Mouse (Mus musculus) myocyte (in vitro differentiated cells): ENCODE results near the gene Fmr1. TPM values are rescaled to one million over a fixed set of nuclear protein-coding genes. Genes with fewer than 3 reads are reported as not detected.
A peak's percentile ranks its signal among the peaks of the same experiment; 100 is the strongest.

Experiments used
- H3K27me3 ChIP-seq: one replicate; pipeline ENCODE4 v1.6.1; 2011; ENCODE audit not compliant: control insufficient read depth, insufficient read depth, insufficient read length
- H3K36me3 ChIP-seq: one replicate; pipeline ENCODE4 v1.6.1; 2011; ENCODE audit not compliant: control insufficient read depth, insufficient read depth
- H3K4me2 ChIP-seq: one replicate; pipeline ENCODE4 v1.6.1; 2011; ENCODE audit warnings: low read depth, control low read depth
- H3K4me3 ChIP-seq: one replicate; pipeline ENCODE4 v1.5.1; 2011; ENCODE audit warnings: mild to moderate bottlenecking, control low read depth, moderate library complexity
- H3K79me2 ChIP-seq: one replicate; pipeline ENCODE4 v1.6.1; 2011; ENCODE audit not compliant: control insufficient read depth, insufficient read depth
- H3ac ChIP-seq: one replicate; pipeline ENCODE4 v1.6.1; 2011; ENCODE audit not compliant: control insufficient read depth, insufficient read length
- CEBPB ChIP-seq: IDR thresholded peaks from 2 replicates; pipeline ENCODE4 v1.6.1; 2011; ENCODE audit warnings: mild to moderate bottlenecking, moderate library complexity; ENCODE audit not compliant: poor library complexity, insufficient read depth, severe bottlenecking
- E2F4 ChIP-seq: IDR thresholded peaks from one replicate; pipeline ENCODE4 v1.6.1; 2011; ENCODE audit warnings: mild to moderate bottlenecking, control low read depth, moderate library complexity; ENCODE audit not compliant: insufficient read depth
- MAX ChIP-seq: IDR thresholded peaks from one replicate; pipeline ENCODE4 v1.6.1; 2011; ENCODE audit warnings: low read depth, mild to moderate bottlenecking, control low read depth
- MYOD1 ChIP-seq, 3 experiments: IDR thresholded peaks; one replicate each; pipeline ENCODE4 v1.6.1; 2011; ENCODE audit warnings: control low read depth in 2 of 3, low read depth in 2 of 3, mild to moderate bottlenecking in 2 of 3, moderate library complexity in 1 of 3; ENCODE audit not compliant: insufficient read length in 2 of 3, control insufficient read depth in 1 of 3
- MYOG ChIP-seq, 3 experiments: IDR thresholded peaks; one replicate each; pipeline ENCODE4 v1.6.1; 2011; ENCODE audit warnings: control low read depth in 2 of 3, low read depth in 2 of 3, mild to moderate bottlenecking in 2 of 3; ENCODE audit not compliant: insufficient read length in 2 of 3, control insufficient read depth in 1 of 3, insufficient read depth in 1 of 3
- POLR2A ChIP-seq: IDR thresholded peaks from one replicate; pipeline ENCODE4 v1.6.1; 2011; ENCODE audit warnings: low read depth, mild to moderate bottlenecking, control low read depth, moderate library complexity; ENCODE audit not compliant: insufficient read length
- POLR2AphosphoS2 ChIP-seq: IDR thresholded peaks from one replicate; pipeline ENCODE4 v1.6.1; 2011; ENCODE audit warnings: low read depth, control low read depth; ENCODE audit not compliant: insufficient read length
- REST ChIP-seq: IDR thresholded peaks from one replicate; pipeline ENCODE4 v1.6.1; 2011; ENCODE audit warnings: mild to moderate bottlenecking, control low read depth, moderate library complexity; ENCODE audit not compliant: insufficient read depth, insufficient read length
- SRF ChIP-seq: IDR thresholded peaks from one replicate; pipeline ENCODE4 v1.6.1; 2011; ENCODE audit warnings: low read depth; ENCODE audit not compliant: control insufficient read depth, insufficient read length
- TCF12 ChIP-seq: IDR thresholded peaks from one replicate; pipeline ENCODE4 v1.6.1; 2011; ENCODE audit warnings: mild to moderate bottlenecking, control low read depth; ENCODE audit not compliant: poor library complexity, insufficient read depth, severe bottlenecking
- USF1 ChIP-seq: IDR thresholded peaks from one replicate; pipeline ENCODE4 v1.6.1; 2011; ENCODE audit warnings: low read depth, mild to moderate bottlenecking, control low read depth, moderate library complexity
- polyA plus RNA-seq: library from polyadenylated mRNA; unstranded; fragments of >200 nt; fragmentation: generic; extraction: Trizol; gene quantifications from one replicate; pipeline ENCODE4 v1.2.1, GENCODE M21; 2012; ENCODE audit warnings: missing spikeins

The Fmr1 gene
- polyA plus RNA-seq: 7.9 TPM

GRCm38 (mm10) chrX:68678333-68678740, at the start of gene Fmr1:
TSS of gene Fmr1 (plus strand) at chrX:68678541.
- peak within 1 kb of the TSS; percentile 42 for H3K4me3 ChIP-seq
- H3K27me3 ChIP-seq: no peaks in the 10 kb centered on the region
- peak within 1 kb of the TSS; percentile 60 for H3K4me2 ChIP-seq
- no peaks in the 10 kb centered on the region for H3K36me3 ChIP-seq
- peak within 1 kb of the TSS; percentile 56 for H3ac ChIP-seq
- peaks cover 41% of the 10 kb centered on the region for H3K79me2 ChIP-seq
- TF ChIP-seq MAX (no peak), USF1 (peak; percentile 80), POLR2A (peak; percentile 87)

GRCm38 (mm10) chrX:68641603-68642002, 36.7 kb upstream of the Fmr1 start:
- Histone ChIP-seq H3K36me3 (no peaks in the 10 kb centered on the region), H3ac (no peak overlapping the region), H3K4me3 (no peak overlapping the region), H3K27me3 (no peaks in the 10 kb centered on the region), H3K4me2 (no peak overlapping the region), H3K79me2 (no peaks in the 10 kb centered on the region)
- TF ChIP-seq SRF: no peak
- no peak for TF ChIP-seq USF1
- no peak for TF ChIP-seq MYOD1 (IDR thresholded peaks at IDR 0.05; ENCODE audit: control insufficient read depth in 1 of 3, insufficient read length in 2 of 3, low read depth in 2 of 3)

GRCm38 (mm10) chrX:68645154-68645919, 33.0 kb upstream of the Fmr1 start:
- Histone ChIP-seq H3K27me3 (no peaks in the 10 kb centered on the region), H3ac (no peak overlapping the region), H3K4me2 (peak overlapping the region; percentile 34), H3K4me3 (no peak overlapping the region), H3K79me2 (no peaks in the 10 kb centered on the region), H3K36me3 (no peaks in the 10 kb centered on the region)
- TF ChIP-seq POLR2AphosphoS2 (no peak), MAX (no peak), USF1 (no peak), CEBPB (no peak), SRF (no peak), E2F4 (no peak), REST (no peak), TCF12 (no peak), POLR2A (no peak), MYOD1 (IDR thresholded peaks at IDR 0.05; ENCODE audit: control insufficient read depth in 1 of 3, insufficient read length in 2 of 3, low read depth in 2 of 3) (no peak), MYOG (IDR thresholded peaks at IDR 0.05; ENCODE audit: control insufficient read depth in 1 of 3, insufficient read depth in 1 of 3, insufficient read length in 2 of 3, low read depth in 2 of 3) (no peak)

GRCm38 (mm10) chrX:68677508-68677907, 833 bp upstream of the Fmr1 start:
- no peak overlapping the region for H3ac ChIP-seq
- TF ChIP-seq POLR2AphosphoS2: no peak
- no peak for TF ChIP-seq MYOG (IDR thresholded peaks at IDR 0.05; ENCODE audit: control insufficient read depth in 1 of 3, insufficient read depth in 1 of 3, insufficient read length in 2 of 3, low read depth in 2 of 3)
- no peak for TF ChIP-seq USF1
- peaks cover 32% of the 10 kb centered on the region for H3K79me2 ChIP-seq
- peak overlapping the region; percentile 60 for H3K4me2 ChIP-seq
- H3K36me3 ChIP-seq: no peaks in the 10 kb centered on the region
- H3K27me3 ChIP-seq: no peaks in the 10 kb centered on the region
- H3K4me3 ChIP-seq: peak overlapping the region; percentile 42

- Histone ChIP-seq H3ac (peak overlapping the region; percentile 56), H3K36me3 (no peaks in the 10 kb centered on the region), H3K27me3 (no peaks in the 10 kb centered on the region), H3K4me2 (peak overlapping the region; percentile 59), H3K79me2 (peaks cover 47% of the 10 kb centered on the region), H3K4me3 (peak overlapping the region; percentile 42)
- TF ChIP-seq CEBPB: no peak
- TF ChIP-seq REST: no peak
- TF ChIP-seq E2F4: no peak
- no peak for TF ChIP-seq POLR2AphosphoS2
Observed at GRCm38 (mm10) chrX:68678815-68679486, 610 bp downstream of the Fmr1 start.
